Mouse (Mus musculus) heart, embryonic 12.5 days (tissue): Measurements from ENCODE around the gene Map3k7. TPM values are rescaled to one million over a fixed set of nuclear protein-coding genes. Genes with fewer than 3 reads are reported as not detected.
"Not testable (repeated sequence)": the region's sequence is repeated elsewhere in the genome, so short reads cannot be mapped to it uniquely, and the experiment has no call there.

Experiments
- ATAC-seq: fragments of 200-750 bp; cut with Nextera tagmentation; 2 replicates; pipeline ENCODE4 v1.8.0; 2017; ENCODE audit warnings: moderate TSS enrichment, moderate library complexity; ENCODE audit not compliant: insufficient number of reproducible peaks, low FRiP score
- H3K27ac ChIP-seq: fragments of 300-500 bp; sonication (generic); 2 replicates; pipeline ENCODE4 v1.5.1; 2016; ENCODE audit warnings: mild to moderate bottlenecking, moderate library complexity; ENCODE audit not compliant: poor library complexity, severe bottlenecking
- H3K27me3 ChIP-seq: fragments of 300-500 bp; sonication (generic); replicated peaks from 2 replicates; pipeline ENCODE4 v1.6.1; 2016; ENCODE audit warnings: mild to moderate bottlenecking, moderate library complexity
- H3K36me3 ChIP-seq: fragments of 300-500 bp; sonication (generic); 2 replicates; pipeline ENCODE4 v1.6.1; 2016; ENCODE audit warnings: mild to moderate bottlenecking, moderate library complexity
- H3K4me1 ChIP-seq: fragments of 300-500 bp; sonication (generic); replicated peaks from 2 replicates; pipeline ENCODE4 v1.6.1; 2016; ENCODE audit warnings: mild to moderate bottlenecking
- H3K4me2 ChIP-seq: fragments of 300-500 bp; sonication (generic); 2 replicates; pipeline ENCODE4 v1.6.1; 2016; ENCODE audit warnings: mild to moderate bottlenecking, moderate library complexity
- H3K4me3 ChIP-seq: fragments of 300-500 bp; sonication (generic); 2 replicates; pipeline ENCODE4 v1.5.1; 2016; ENCODE audit warnings: mild to moderate bottlenecking
- H3K9ac ChIP-seq: fragments of 300-500 bp; sonication (generic); 2 replicates; pipeline ENCODE4 v1.6.1; 2016; ENCODE audit warnings: mild to moderate bottlenecking, moderate library complexity
- H3K9me3 ChIP-seq: fragments of 300-500 bp; sonication (generic); replicated peaks from 2 replicates; pipeline ENCODE4 v1.6.1; 2016; ENCODE audit warnings: mild to moderate bottlenecking, moderate library complexity
- WGBS: fragments of 180-500 bp; shearing (Covaris S2); methylation state at CpG from one replicate; pipeline ENCODE4 v1.1.7; 2016; 5-methylcytosine and 5-hydroxymethylcytosine counted together
- polyA plus RNA-seq: library from polyadenylated mRNA; unstranded; fragments of >200 nt; fragmentation: Nextera tagmentation; extraction: Ambion mirVana; gene quantifications from 2 replicates; pipeline ENCODE4 v1.2.1, GENCODE M21; 2016

Gene Map3k7
- polyA plus RNA-seq, 1 experiment from 2014 or later: 44.6 TPM

DNA sequence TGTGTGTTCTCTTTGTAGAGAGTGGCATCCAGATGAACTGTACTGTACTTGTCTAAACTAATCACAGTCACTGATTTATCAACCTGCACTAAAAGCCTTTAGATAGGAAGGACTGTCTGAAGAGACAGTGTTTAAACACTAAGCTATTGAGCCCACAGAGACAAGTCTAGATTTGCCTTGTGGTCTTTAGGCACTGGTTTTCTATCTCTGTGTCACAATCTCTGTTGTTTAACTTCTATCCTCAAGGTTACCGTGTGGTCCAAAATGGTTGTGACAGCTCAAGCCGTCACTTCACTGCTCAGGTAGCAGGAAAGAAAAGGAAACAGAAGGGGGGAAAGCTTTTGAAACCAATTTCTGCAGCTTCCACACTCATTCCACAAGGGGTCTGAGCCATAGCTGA, 29.5 kb downstream of the Map3k7 start:
- no peak overlapping the region for H3K4me3 ChIP-seq
- no peak overlapping the region for H3K27ac ChIP-seq
- no peaks in the 10 kb centered on the region for H3K4me1 ChIP-seq
- peaks cover 61% of the 10 kb centered on the region for H3K36me3 ChIP-seq
- no peaks in the 10 kb centered on the region for H3K9me3 ChIP-seq
- ATAC-seq: no peak
- WGBS: 52% methylated on average over 2 of the region's 2 CpGs
- H3K4me2 ChIP-seq: no peak overlapping the region
- no peak overlapping the region for H3K9ac ChIP-seq
- no peaks in the 10 kb centered on the region for H3K27me3 ChIP-seq

DNA sequence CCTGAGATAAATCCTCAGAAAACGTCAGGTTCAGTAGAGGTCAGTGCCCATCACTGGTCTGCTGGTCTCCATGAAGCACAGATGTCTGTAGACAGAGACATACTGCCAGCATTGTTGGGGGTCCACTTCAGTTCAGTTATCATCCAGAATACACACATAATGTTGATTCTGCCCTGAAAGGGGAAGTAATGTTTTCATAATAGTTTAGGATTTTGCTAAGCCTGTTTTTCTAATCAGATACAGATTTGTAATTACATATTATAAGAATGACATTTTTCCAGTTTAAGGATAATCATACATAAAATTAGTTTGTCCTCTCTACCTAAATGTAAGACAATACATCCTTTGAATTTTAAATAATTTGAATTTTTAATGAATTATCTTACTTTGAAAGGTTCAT, 30.0 kb downstream of the Map3k7 start:
- Histone ChIP-seq H3K36me3 (peaks cover 56% of the 10 kb centered on the region), H3K27me3 (no peaks in the 10 kb centered on the region), H3K4me3 (no peak overlapping the region), H3K9me3 (no peaks in the 10 kb centered on the region), H3K4me1 (no peaks in the 10 kb centered on the region), H3K27ac (no peak overlapping the region), H3K9ac (no peak overlapping the region), H3K4me2 (no peak overlapping the region)
- no peak for ATAC-seq
- 44% methylated on average over 1 of the region's 1 CpGs for WGBS

DNA sequence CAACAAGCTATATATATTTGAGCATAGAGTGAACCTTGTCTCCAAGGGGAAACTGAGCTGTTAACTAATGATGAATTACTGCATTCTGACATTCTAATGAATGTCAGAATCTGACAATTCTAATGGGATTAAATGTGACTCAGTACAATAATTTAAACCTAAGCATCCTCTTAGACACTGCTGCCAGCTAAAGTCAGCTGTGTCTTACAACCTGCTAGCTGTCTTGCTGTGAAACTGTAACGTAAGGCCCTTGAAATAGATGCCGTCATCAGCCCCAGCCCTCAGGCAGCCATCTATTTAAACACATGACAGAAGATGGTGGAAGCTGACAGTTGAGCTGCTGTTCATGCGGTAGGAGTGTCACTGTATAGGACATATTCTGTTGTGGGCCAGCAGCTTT, 37.6 kb downstream of the Map3k7 start:
- ATAC-seq: no peak
- WGBS: 74% methylated on average over 3 of the region's 3 CpGs

DNA sequence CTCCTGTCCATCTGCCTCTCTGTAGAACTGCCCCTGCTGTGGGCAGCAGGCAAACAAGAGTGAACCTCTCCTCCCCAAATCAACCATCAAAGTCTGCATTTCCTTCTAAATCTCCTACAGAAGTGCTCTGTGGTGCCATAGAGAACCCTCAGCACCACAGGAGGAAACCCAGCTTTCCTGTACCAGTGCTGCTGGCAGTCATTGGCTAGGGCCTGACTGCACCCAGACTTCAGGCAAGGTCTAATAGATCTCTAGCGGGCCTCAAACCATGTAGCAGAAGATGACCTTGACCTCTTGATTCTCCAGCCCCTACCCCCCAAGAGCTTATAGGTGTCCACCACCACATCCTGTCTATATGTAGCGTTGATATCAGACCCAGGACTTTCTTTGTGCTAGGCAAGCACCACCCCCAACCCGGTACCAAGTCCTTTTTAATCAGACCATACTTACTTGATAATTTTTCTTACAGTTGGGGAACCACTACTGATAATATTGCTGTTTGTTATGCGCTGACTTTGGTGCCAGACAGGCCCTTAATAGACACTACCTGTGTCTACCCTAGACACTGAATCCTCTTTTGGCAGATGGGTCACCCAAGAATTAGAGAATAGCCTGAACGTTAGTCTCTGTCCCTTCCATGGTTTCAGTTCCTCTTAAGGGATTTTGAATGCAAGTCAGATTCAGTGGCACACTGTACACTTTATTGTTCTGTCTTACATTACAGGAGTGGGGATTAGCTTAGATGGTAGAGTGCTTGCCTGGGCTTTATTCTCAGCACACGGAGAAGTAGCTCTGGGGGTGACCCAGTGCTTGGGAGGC, 41.1 kb downstream of the Map3k7 start:
- Histone ChIP-seq H3K4me2 (no peak overlapping the region), H3K36me3 (peaks cover 43% of the 10 kb centered on the region), H3K9me3 (no peaks in the 10 kb centered on the region), H3K27me3 (no peaks in the 10 kb centered on the region), H3K4me1 (peaks cover 14% of the 10 kb centered on the region), H3K9ac (no peak overlapping the region), H3K4me3 (no peak overlapping the region), H3K27ac (no peak overlapping the region)
- 86% methylated on average over 6 of the region's 6 CpGs for WGBS
- no peak for ATAC-seq

More for the DNA sequence above, 37.6 kb downstream of the Map3k7 start:
- H3K9me3 ChIP-seq: no peaks in the 10 kb centered on the region
- no peak overlapping the region for H3K27ac ChIP-seq
- H3K9ac ChIP-seq: no peak overlapping the region
- H3K4me1 ChIP-seq: peaks cover 16% of the 10 kb centered on the region
- no peaks in the 10 kb centered on the region for H3K27me3 ChIP-seq
- H3K36me3 ChIP-seq: peaks cover 38% of the 10 kb centered on the region
- H3K4me3 ChIP-seq: no peak overlapping the region
- no peak overlapping the region for H3K4me2 ChIP-seq

DNA sequence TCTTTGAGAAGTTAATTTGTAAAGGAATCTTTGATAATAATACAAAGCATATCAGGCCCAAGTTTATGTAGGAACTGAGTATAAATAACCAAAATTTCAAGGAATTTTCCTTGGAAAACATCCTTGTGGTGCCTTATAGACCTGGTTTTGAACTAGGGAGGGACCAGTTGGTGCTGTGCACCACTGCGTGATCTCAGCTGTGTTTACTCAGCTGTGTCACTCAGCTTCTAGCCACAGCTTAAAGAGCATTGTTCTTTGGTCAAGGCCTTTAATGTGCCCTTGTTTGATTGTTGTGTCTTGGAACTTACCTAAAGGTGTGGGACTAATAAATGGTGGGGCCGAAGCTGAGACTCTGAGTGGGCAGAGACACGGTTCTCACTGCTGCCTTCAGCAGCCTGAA, 43.3 kb downstream of the Map3k7 start:
- Histone ChIP-seq H3K9me3 (no peaks in the 10 kb centered on the region), H3K4me1 (peaks cover 9% of the 10 kb centered on the region; the same call in 1 of the 2 replicates), H3K36me3 (peaks cover 56% of the 10 kb centered on the region), H3K4me3 (no peak overlapping the region), H3K27ac (no peak overlapping the region), H3K9ac (no peak overlapping the region), H3K27me3 (no peaks in the 10 kb centered on the region), H3K4me2 (no peak overlapping the region)
- ATAC-seq: no peak
- WGBS: 71% methylated on average over 3 of the region's 3 CpGs

DNA sequence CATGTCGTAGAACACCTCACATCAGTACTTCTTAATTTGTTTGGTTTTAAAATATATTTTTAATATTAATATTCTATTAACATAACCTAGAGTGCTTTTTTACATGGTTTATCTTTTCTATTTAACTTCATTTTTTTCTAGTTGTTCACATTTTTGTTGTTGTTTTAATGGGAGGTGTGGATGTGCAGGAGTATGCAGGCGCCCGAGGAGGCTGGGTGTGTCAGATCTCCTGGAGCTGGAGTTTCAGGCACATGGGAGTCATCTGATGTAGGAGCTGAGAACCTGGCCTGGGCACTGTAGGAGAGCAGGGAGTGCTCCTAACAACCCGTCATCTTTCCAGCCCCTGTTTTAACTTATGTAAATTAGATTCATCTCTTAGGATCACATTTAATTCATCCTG, 44.2 kb downstream of the Map3k7 start:
- H3K27ac ChIP-seq: no peak overlapping the region
- ATAC-seq: no peak
- H3K4me1 ChIP-seq: peaks cover 9% of the 10 kb centered on the region; the same call in 1 of the 2 replicates
- H3K4me2 ChIP-seq: no peak overlapping the region
- 84% methylated on average over 4 of the region's 4 CpGs for WGBS
- no peaks in the 10 kb centered on the region for H3K27me3 ChIP-seq
- peaks cover 63% of the 10 kb centered on the region for H3K36me3 ChIP-seq
- H3K9me3 ChIP-seq: no peaks in the 10 kb centered on the region
- no peak overlapping the region for H3K9ac ChIP-seq
- no peak overlapping the region for H3K4me3 ChIP-seq

DNA sequence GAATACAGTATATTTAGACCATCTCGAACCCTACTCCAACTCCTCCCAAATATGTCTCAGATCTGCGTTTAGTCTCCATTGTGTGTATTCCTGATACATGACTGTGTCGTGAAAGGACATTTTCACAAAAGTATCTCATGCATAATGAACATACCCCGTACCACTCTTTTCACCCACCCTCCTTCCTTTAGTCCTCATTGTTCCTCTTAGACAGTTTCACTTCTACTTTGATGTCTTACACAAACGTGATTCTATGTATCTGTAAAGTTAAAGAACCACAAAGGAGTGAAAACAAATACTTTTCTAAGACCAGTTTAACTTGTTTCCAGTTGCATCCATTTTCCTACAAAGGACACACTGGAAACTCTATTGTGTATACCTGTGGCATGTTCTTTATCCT, 46.9 kb downstream of the Map3k7 start:
- H3K4me3 ChIP-seq: no peak overlapping the region
- H3K9me3 ChIP-seq: no peaks in the 10 kb centered on the region
- peaks cover 72% of the 10 kb centered on the region for H3K36me3 ChIP-seq
- 91% methylated on average over 5 of the region's 5 CpGs for WGBS
- H3K4me1 ChIP-seq: 0 out of 2 replicates have a peak, but pooled peaks cover 3% of the 10 kb centered on the region
- no peaks in the 10 kb centered on the region for H3K27me3 ChIP-seq
- H3K9ac ChIP-seq: no peak overlapping the region
- no peak overlapping the region for H3K27ac ChIP-seq
- H3K4me2 ChIP-seq: no peak overlapping the region
- no peak for ATAC-seq

DNA sequence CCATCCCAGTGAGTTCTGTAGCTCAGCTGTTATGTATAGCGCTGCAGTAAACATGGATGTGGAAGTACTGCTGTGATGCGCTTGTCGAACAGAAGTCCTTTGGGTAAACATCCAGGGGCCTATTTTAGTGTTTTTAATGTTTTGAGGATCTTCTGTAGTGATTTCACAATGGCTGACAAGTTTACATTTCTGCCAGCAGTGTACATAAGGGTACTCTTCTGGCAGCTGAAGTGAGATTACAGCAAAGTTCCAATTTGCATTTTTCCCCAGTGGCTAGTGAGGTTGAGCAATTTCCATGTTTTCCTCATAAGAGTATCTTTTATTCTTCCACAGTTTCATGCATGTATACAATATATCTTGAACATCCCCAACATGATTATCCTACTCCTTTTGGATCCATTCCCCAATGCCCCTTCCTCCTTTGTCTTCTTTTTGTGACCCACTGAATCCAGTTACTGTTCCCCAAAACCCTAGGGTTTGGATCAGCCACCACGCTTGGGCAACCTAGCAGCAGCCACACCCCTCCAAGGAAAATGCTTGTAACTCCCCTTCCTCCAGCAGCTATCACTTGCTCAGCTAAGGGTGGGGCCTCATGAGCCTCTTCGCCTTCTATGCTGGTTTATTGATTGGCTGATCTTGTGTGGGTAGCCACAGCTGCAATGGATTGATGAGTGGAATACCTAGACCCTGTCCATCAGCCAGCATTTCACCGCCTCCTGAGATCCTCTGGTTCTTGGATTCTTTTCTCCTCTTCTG, 47.5 kb downstream of the Map3k7 start:
- Histone ChIP-seq H3K36me3 (peaks cover 74% of the 10 kb centered on the region), H3K4me2 (no peak overlapping the region), H3K4me3 (no peak overlapping the region), H3K9me3 (no peaks in the 10 kb centered on the region), H3K4me1 (peaks cover 3% of the 10 kb centered on the region; the same call in 1 of the 2 replicates), H3K27me3 (no peaks in the 10 kb centered on the region), H3K9ac (no peak overlapping the region), H3K27ac (no peak overlapping the region)
- no peak for ATAC-seq
- 93% methylated on average over 6 of the region's 6 CpGs for WGBS

DNA sequence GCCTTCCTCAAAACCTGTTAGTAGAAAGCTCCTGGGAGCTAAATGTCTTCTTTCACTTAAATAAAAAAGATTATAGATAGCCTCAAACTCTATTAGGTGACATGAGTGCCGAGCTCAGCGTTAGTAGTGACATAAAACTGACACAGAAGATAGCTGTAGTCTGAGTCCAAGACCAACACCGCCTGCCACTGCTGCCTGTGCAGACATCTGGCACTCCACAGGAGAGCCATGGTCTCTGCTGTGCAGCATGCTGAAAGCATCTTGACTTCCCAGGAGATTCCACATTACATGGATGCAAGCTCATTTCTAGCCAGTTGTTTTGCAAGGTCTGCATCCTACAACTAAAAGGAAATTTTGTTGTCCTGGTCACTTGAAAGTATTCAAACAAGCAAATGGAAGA, 57.2 kb downstream of the Map3k7 start:
- no peak overlapping the region for H3K4me3 ChIP-seq
- H3K36me3 ChIP-seq: peaks cover 62% of the 10 kb centered on the region
- 78% methylated on average over 3 of the region's 3 CpGs for whole genome bisulfite sequencing
- no peak overlapping the region for H3K4me2 ChIP-seq
- no peaks in the 10 kb centered on the region for H3K27me3 ChIP-seq
- H3K9ac ChIP-seq: no peak overlapping the region
- no peak for ATAC-seq
- no peak overlapping the region for H3K27ac ChIP-seq
- no peaks in the 10 kb centered on the region for H3K9me3 ChIP-seq
- peaks cover 7% of the 10 kb centered on the region; the same call in 1 of the 2 replicates for H3K4me1 ChIP-seq

- 0 out of 2 replicates have a peak, but pooled peaks cover 4% of the 10 kb centered on the region for H3K4me1 ChIP-seq
- H3K9me3 ChIP-seq: no peaks in the 10 kb centered on the region
- no peak overlapping the region for H3K27ac ChIP-seq
- 92% methylated on average over 6 of the region's 6 CpGs for WGBS
- no peak for ATAC-seq
- H3K36me3 ChIP-seq: peaks cover 52% of the 10 kb centered on the region
- H3K27me3 ChIP-seq: no peaks in the 10 kb centered on the region
- no peak overlapping the region for H3K4me2 ChIP-seq
- no peak overlapping the region for H3K4me3 ChIP-seq
- no peak overlapping the region for H3K9ac ChIP-seq
These were observed 58.4 kb downstream of the Map3k7 start for GRCm38 (mm10) chr4:32022321-32022720.

DNA sequence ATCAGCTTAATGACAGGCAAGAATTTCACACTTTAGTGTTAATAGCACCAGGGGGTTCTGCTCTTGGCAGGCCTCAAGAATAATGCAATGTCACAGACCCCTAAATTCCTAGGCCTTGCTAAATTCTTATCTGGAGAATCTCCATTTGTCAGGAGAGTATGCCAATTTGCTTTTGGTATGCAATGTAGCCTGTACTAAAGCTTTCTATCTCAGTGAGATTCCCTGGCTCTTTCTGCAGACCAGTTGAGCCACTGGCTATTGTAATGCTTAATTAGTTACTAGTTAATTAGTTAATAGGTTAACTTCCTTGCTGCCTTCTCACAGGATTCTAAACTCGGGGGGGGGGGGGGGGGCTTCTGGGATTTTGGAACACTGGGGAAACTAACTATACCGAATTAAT, 60.3 kb downstream of the Map3k7 start:
- not testable (repeated sequence) for H3K4me3 ChIP-seq, H3K27ac ChIP-seq, ATAC-seq, H3K4me2 ChIP-seq, H3K4me1 ChIP-seq, H3K9me3 ChIP-seq, H3K27me3 ChIP-seq, H3K9ac ChIP-seq
- 78% methylated on average over 2 of the region's 2 CpGs for WGBS
- H3K36me3 ChIP-seq: peaks cover 41% of the 10 kb centered on the region
